Mouse (Mus musculus): ENCODE data around the gene Acsl4. TPM values are rescaled to one million over a fixed set of nuclear protein-coding genes. Genes with fewer than 3 reads are reported as not detected.

Acsl4 gene
- polyA plus RNA-seq, 1 experiment = 30.5 TPM

- no peak for TF ChIP-seq REST (IDR thresholded peaks at IDR 0.05; ENCODE audit: insufficient read depth, insufficient read length)
- TF ChIP-seq POLR2AphosphoS2 (IDR thresholded peaks at IDR 0.05; ENCODE audit: insufficient read length, low read depth) = no peak
- TF ChIP-seq SRF (IDR thresholded peaks at IDR 0.05; ENCODE audit: control insufficient read depth, insufficient read length, low read depth) = no peak
- TF ChIP-seq MAX (IDR thresholded peaks at IDR 0.05; ENCODE audit: low read depth) = no peak
- TF ChIP-seq MYOG (IDR thresholded peaks at IDR 0.05; ENCODE audit: control insufficient read depth in 1 of 3, insufficient read depth in 1 of 3, insufficient read length in 2 of 3, low read depth in 2 of 3) = no peak
- TF ChIP-seq MYOD1 (IDR thresholded peaks at IDR 0.05; ENCODE audit: control insufficient read depth in 1 of 3, insufficient read length in 2 of 3, low read depth in 2 of 3) = no peak
- no peak for TF ChIP-seq CEBPB (IDR thresholded peaks at IDR 0.05; ENCODE audit: insufficient read depth, poor library complexity, severe bottlenecking)
- no peak for TF ChIP-seq POLR2A (IDR thresholded peaks at IDR 0.05; ENCODE audit: insufficient read length, low read depth)
- no peak overlapping the region for H3ac ChIP-seq (ENCODE audit: control insufficient read depth, insufficient read length)
Measured at GRCm38 (mm10) chrX:142426628-142427027, 36.3 kb upstream of the Acsl4 start.

GRCm38 (mm10) chrX:142413884-142414283 is 23.5 kb upstream of the Acsl4 start:
- Histone ChIP-seq H3ac (ENCODE audit: control insufficient read depth, insufficient read length) (no peak overlapping the region), H3K4me3 (no peak overlapping the region), H3K27me3 (ENCODE audit: control insufficient read depth, insufficient read depth, insufficient read length) (no peaks in the 10 kb centered on the region), H3K36me3 (ENCODE audit: control insufficient read depth, insufficient read depth) (no peaks in the 10 kb centered on the region), H3K4me2 (ENCODE audit: low read depth) (no peak overlapping the region), H3K79me2 (ENCODE audit: control insufficient read depth, insufficient read depth) (no peaks in the 10 kb centered on the region)
- TF ChIP-seq MAX (IDR thresholded peaks at IDR 0.05; ENCODE audit: low read depth) (no peak), TCF12 (IDR thresholded peaks at IDR 0.05; ENCODE audit: insufficient read depth, poor library complexity, severe bottlenecking) (no peak), SRF (IDR thresholded peaks at IDR 0.05; ENCODE audit: control insufficient read depth, insufficient read length, low read depth) (no peak), USF1 (IDR thresholded peaks at IDR 0.05; ENCODE audit: low read depth) (no peak), REST (IDR thresholded peaks at IDR 0.05; ENCODE audit: insufficient read depth, insufficient read length) (no peak), MYOG (IDR thresholded peaks at IDR 0.05; ENCODE audit: control insufficient read depth in 1 of 3, insufficient read depth in 1 of 3, insufficient read length in 2 of 3, low read depth in 2 of 3) (no peak), POLR2AphosphoS2 (IDR thresholded peaks at IDR 0.05; ENCODE audit: insufficient read length, low read depth) (no peak), E2F4 (IDR thresholded peaks at IDR 0.05; ENCODE audit: insufficient read depth) (no peak), POLR2A (IDR thresholded peaks at IDR 0.05; ENCODE audit: insufficient read length, low read depth) (no peak), TCF3 (IDR thresholded peaks at IDR 0.05; ENCODE audit: insufficient read length, low read depth) (no peak), MYOD1 (IDR thresholded peaks at IDR 0.05; ENCODE audit: control insufficient read depth in 1 of 3, insufficient read length in 2 of 3, low read depth in 2 of 3) (no peak), CEBPB (IDR thresholded peaks at IDR 0.05; ENCODE audit: insufficient read depth, poor library complexity, severe bottlenecking) (no peak)

More at GRCm38 (mm10) chrX:142426628-142427027, 36.3 kb upstream of the Acsl4 start:
- no peaks in the 10 kb centered on the region for H3K27me3 ChIP-seq (ENCODE audit: control insufficient read depth, insufficient read depth, insufficient read length)
- H3K79me2 ChIP-seq (ENCODE audit: control insufficient read depth, insufficient read depth) = no peaks in the 10 kb centered on the region
- H3K4me2 ChIP-seq (ENCODE audit: low read depth) = peak overlapping the region; percentile 44
- H3K4me3 ChIP-seq = no peak overlapping the region
- H3K36me3 ChIP-seq (ENCODE audit: control insufficient read depth, insufficient read depth) = no peaks in the 10 kb centered on the region

- TF ChIP-seq POLR2AphosphoS2 (IDR thresholded peaks at IDR 0.05; ENCODE audit: insufficient read length, low read depth) (no peak), USF1 (IDR thresholded peaks at IDR 0.05; ENCODE audit: low read depth) (no peak)
Measured at GRCm38 (mm10) chrX:142410060-142410459, 19.7 kb upstream of the Acsl4 start.

DNA sequence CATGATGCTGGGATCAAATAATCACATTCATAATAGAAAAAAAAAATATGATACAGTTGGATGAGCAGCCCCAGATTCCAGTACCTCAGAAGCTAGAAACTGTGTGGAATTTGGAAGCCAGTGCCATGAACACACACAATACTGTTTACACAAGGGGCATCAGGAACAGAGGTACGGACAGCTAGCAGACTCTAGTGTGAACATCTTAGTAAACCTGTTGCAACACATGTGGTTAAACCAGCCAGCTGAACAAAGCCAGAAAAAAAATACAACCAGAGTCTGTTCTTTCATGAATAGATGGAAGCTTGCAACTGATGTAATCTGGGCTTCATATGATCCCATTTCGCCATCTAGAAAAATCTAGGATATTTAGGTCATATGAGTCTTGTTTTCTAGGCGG is 19.0 kb upstream of the Acsl4 start:
- no peak for TF ChIP-seq MYOD1 (IDR thresholded peaks at IDR 0.05; ENCODE audit: control insufficient read depth in 1 of 3, insufficient read length in 2 of 3, low read depth in 2 of 3)
- no peak for TF ChIP-seq MAX (IDR thresholded peaks at IDR 0.05; ENCODE audit: low read depth)
- TF ChIP-seq E2F4 (IDR thresholded peaks at IDR 0.05; ENCODE audit: insufficient read depth) = no peak
- no peak for TF ChIP-seq USF1 (IDR thresholded peaks at IDR 0.05; ENCODE audit: low read depth)
- TF ChIP-seq REST (IDR thresholded peaks at IDR 0.05; ENCODE audit: insufficient read depth, insufficient read length) = no peak
- no peak for TF ChIP-seq POLR2A (IDR thresholded peaks at IDR 0.05; ENCODE audit: insufficient read length, low read depth)
- peak; percentile 66; the same call in 1 of the 2 replicates for TF ChIP-seq CEBPB (IDR thresholded peaks at IDR 0.05; ENCODE audit: insufficient read depth, poor library complexity, severe bottlenecking)
- TF ChIP-seq TCF3 (IDR thresholded peaks at IDR 0.05; ENCODE audit: insufficient read length, low read depth) = no peak
- TF ChIP-seq MYOG (IDR thresholded peaks at IDR 0.05; ENCODE audit: control insufficient read depth in 1 of 3, insufficient read depth in 1 of 3, insufficient read length in 2 of 3, low read depth in 2 of 3) = no peak
- no peaks in the 10 kb centered on the region for H3K27me3 ChIP-seq (ENCODE audit: control insufficient read depth, insufficient read depth, insufficient read length)
- H3K79me2 ChIP-seq (ENCODE audit: control insufficient read depth, insufficient read depth) = no peaks in the 10 kb centered on the region
- no peak overlapping the region for H3ac ChIP-seq (ENCODE audit: control insufficient read depth, insufficient read length)
- H3K4me3 ChIP-seq = no peak overlapping the region
- H3K4me2 ChIP-seq (ENCODE audit: low read depth) = no peak overlapping the region
- H3K36me3 ChIP-seq (ENCODE audit: control insufficient read depth, insufficient read depth) = no peaks in the 10 kb centered on the region

More at GRCm38 (mm10) chrX:142410060-142410459, 19.7 kb upstream of the Acsl4 start:
- no peak overlapping the region for H3ac ChIP-seq (ENCODE audit: control insufficient read depth, insufficient read length)
- H3K36me3 ChIP-seq (ENCODE audit: control insufficient read depth, insufficient read depth) = no peaks in the 10 kb centered on the region
- H3K4me3 ChIP-seq = no peak overlapping the region
- no peaks in the 10 kb centered on the region for H3K79me2 ChIP-seq (ENCODE audit: control insufficient read depth, insufficient read depth)
- no peaks in the 10 kb centered on the region for H3K27me3 ChIP-seq (ENCODE audit: control insufficient read depth, insufficient read depth, insufficient read length)
- no peak overlapping the region for H3K4me2 ChIP-seq (ENCODE audit: low read depth)

GRCm38 (mm10) chrX:142403114-142403513 is 12.8 kb upstream of the Acsl4 start:
- TF ChIP-seq MYOD1 (IDR thresholded peaks at IDR 0.05; ENCODE audit: control insufficient read depth in 1 of 3, insufficient read length in 2 of 3, low read depth in 2 of 3) = no peak
- TF ChIP-seq USF1 (IDR thresholded peaks at IDR 0.05; ENCODE audit: low read depth) = no peak
- TF ChIP-seq TCF3 (IDR thresholded peaks at IDR 0.05; ENCODE audit: insufficient read length, low read depth) = no peak
- H3K27me3 ChIP-seq (ENCODE audit: control insufficient read depth, insufficient read depth, insufficient read length) = no peaks in the 10 kb centered on the region
- no peaks in the 10 kb centered on the region for H3K79me2 ChIP-seq (ENCODE audit: control insufficient read depth, insufficient read depth)
- H3K36me3 ChIP-seq (ENCODE audit: control insufficient read depth, insufficient read depth) = no peaks in the 10 kb centered on the region
- H3K4me3 ChIP-seq = no peak overlapping the region
- no peak overlapping the region for H3ac ChIP-seq (ENCODE audit: control insufficient read depth, insufficient read length)
- H3K4me2 ChIP-seq (ENCODE audit: low read depth) = no peak overlapping the region
